Mouse (Mus musculus) kidney, adult 8-10 months (tissue): ENCODE results near the gene Pth1r.
"Not testable (repeated sequence)": the region's sequence is repeated elsewhere in the genome, so short reads cannot be mapped to it uniquely, and the experiment has no call there.

Source experiments
- DNase-seq, 2 experiments: peaks; one replicate each; pipeline ENCODE4 v3.0.0; 2022

Gene Pth1r

GRCm38 (mm10) chr9:110712545-110712944, 34.4 kb downstream of the Pth1r start:
- peak; percentile 37 to 46 for DNase-seq

- DNase-seq: no peak
These were observed 34.9 kb downstream of the Pth1r start for GRCm38 (mm10) chr9:110711996-110712395.

- peak; percentile 43 to 60 for DNase-seq
These were observed 35.4 kb downstream of the Pth1r start for GRCm38 (mm10) chr9:110711532-110711931.

GRCm38 (mm10) chr9:110709640-110710258, 37.2 kb downstream of the Pth1r start:
- DNase-seq: peak; percentile 79 to 85

GRCm38 (mm10) chr9:110706784-110707183, 40.2 kb downstream of the Pth1r start:
- DNase-seq: no peak

GRCm38 (mm10) chr9:110703951-110704350, 43.0 kb downstream of the Pth1r start:
- DNase-seq: no peak

- DNase-seq: no peak
These were observed 44.1 kb downstream of the Pth1r start for GRCm38 (mm10) chr9:110702848-110703247.

GRCm38 (mm10) chr9:110701114-110702032, 45.6 kb downstream of the Pth1r start:
- peak; percentile 43 to 44 for DNase-seq

- no peak for DNase-seq
These were observed 47.4 kb downstream of the Pth1r start for GRCm38 (mm10) chr9:110699574-110699973.

- DNase-seq: no peak
These were observed 49.5 kb downstream of the Pth1r start for GRCm38 (mm10) chr9:110697465-110697864.

- DNase-seq: no peak
These were observed 50.5 kb downstream of the Pth1r start for GRCm38 (mm10) chr9:110696427-110696826.

GRCm38 (mm10) chr9:110695165-110695755, 51.7 kb downstream of the Pth1r start:
- DNase-seq: no peak

GRCm38 (mm10) chr9:110689261-110689779, 57.6 kb downstream of the Pth1r start:
- DNase-seq: peak; percentile 84 to 93

- DNase-seq: no peak
These were observed 59.1 kb downstream of the Pth1r start for GRCm38 (mm10) chr9:110687846-110688245.

- DNase-seq: no peak
These were observed 59.9 kb downstream of the Pth1r start for GRCm38 (mm10) chr9:110687061-110687460.

GRCm38 (mm10) chr9:110686472-110686871, 60.5 kb downstream of the Pth1r start:
- DNase-seq: no peak

- DNase-seq: no peak
These were observed 61.4 kb downstream of the Pth1r start for GRCm38 (mm10) chr9:110685591-110685990.

GRCm38 (mm10) chr9:110685187-110685586, 61.8 kb downstream of the Pth1r start:
- no peak for DNase-seq

GRCm38 (mm10) chr9:110684100-110684831, 62.7 kb downstream of the Pth1r start:
- DNase-seq: peak; percentile 94 to 95

- peak; percentile 84 to 89 for DNase-seq
These were observed 63.3 kb downstream of the Pth1r start for GRCm38 (mm10) chr9:110683574-110684099.

- DNase-seq: not testable (repeated sequence)
These were observed 64.2 kb downstream of the Pth1r start for GRCm38 (mm10) chr9:110682697-110683096.

GRCm38 (mm10) chr9:110682255-110682654, 64.7 kb downstream of the Pth1r start:
- DNase-seq: peak; percentile 61 to 68
